Mouse (Mus musculus): Measurements from ENCODE around the gene Mfn1. TPM values are rescaled to one million over a fixed set of nuclear protein-coding genes. Genes with fewer than 3 reads are reported as not detected.

Gene Mfn1
- polyA plus RNA-seq, 1 experiment from 2014 or later = 23.9 TPM

GRCm38 (mm10) chr3:32496711-32497070 lies 32.6 kb upstream of the Mfn1 start:
- H3K27me3 ChIP-seq (replicated peaks; ENCODE audit: low read depth, poor library complexity, severe bottlenecking) = no peaks in the 10 kb centered on the region
- no peaks in the 10 kb centered on the region for H3K9me3 ChIP-seq
- H3K27ac ChIP-seq (replicated peaks) = peak overlapping the region; percentile 44; the same call in 1 of the 2 replicates
- no peak for DNase-seq (ENCODE audit: low spot score)
- WGBS = 96% methylated on average over 1 of the region's 1 CpGs
- H3K4me3 ChIP-seq = no peak overlapping the region
- peaks cover 25% of the 10 kb centered on the region for H3K4me1 ChIP-seq
- no peaks in the 10 kb centered on the region for H3K36me3 ChIP-seq (replicated peaks)

- WGBS = 93% methylated on average over 2 of the region's 2 CpGs
- Histone ChIP-seq H3K9me3 (no peaks in the 10 kb centered on the region), H3K36me3 (replicated peaks) (no peaks in the 10 kb centered on the region), H3K27ac (replicated peaks) (no peak overlapping the region), H3K27me3 (replicated peaks; ENCODE audit: low read depth, poor library complexity, severe bottlenecking) (no peaks in the 10 kb centered on the region), H3K4me3 (no peak overlapping the region), H3K4me1 (peaks cover 14% of the 10 kb centered on the region)
- DNase-seq (ENCODE audit: low spot score) = peak; percentile 4
Observed at GRCm38 (mm10) chr3:32500346-32500745, 28.9 kb upstream of the Mfn1 start.

GRCm38 (mm10) chr3:32505841-32506240 lies 23.4 kb upstream of the Mfn1 start:
- H3K4me3 ChIP-seq = no peak overlapping the region
- H3K4me1 ChIP-seq = peaks cover 20% of the 10 kb centered on the region
- no peak for DNase-seq (ENCODE audit: low spot score)
- H3K36me3 ChIP-seq (replicated peaks) = no peaks in the 10 kb centered on the region
- H3K27ac ChIP-seq (replicated peaks) = no peak overlapping the region
- WGBS = 68% methylated on average over 3 of the region's 3 CpGs
- H3K9me3 ChIP-seq = no peaks in the 10 kb centered on the region
- H3K27me3 ChIP-seq (replicated peaks; ENCODE audit: low read depth, poor library complexity, severe bottlenecking) = no peaks in the 10 kb centered on the region

- H3K27ac ChIP-seq (replicated peaks) = no peak overlapping the region
- WGBS = 64% methylated on average over 11 of the region's 11 CpGs
- DNase-seq (ENCODE audit: low spot score) = no peak
Observed at GRCm38 (mm10) chr3:32506366-32507225, 22.7 kb upstream of the Mfn1 start.

GRCm38 (mm10) chr3:32508666-32509324 lies 20.5 kb upstream of the Mfn1 start:
- no peak overlapping the region for H3K27ac ChIP-seq (replicated peaks)
- DNase-seq (ENCODE audit: low spot score) = peak; percentile 75
- H3K9me3 ChIP-seq = no peaks in the 10 kb centered on the region
- no peaks in the 10 kb centered on the region for H3K27me3 ChIP-seq (replicated peaks; ENCODE audit: low read depth, poor library complexity, severe bottlenecking)
- H3K4me3 ChIP-seq = peak overlapping the region; percentile 87
- WGBS = 2% methylated on average over 17 of the region's 17 CpGs
- H3K4me1 ChIP-seq = peaks cover 35% of the 10 kb centered on the region
- H3K36me3 ChIP-seq (replicated peaks) = 0 out of 2 replicates have a peak, but pooled peaks cover 8% of the 10 kb centered on the region

More at GRCm38 (mm10) chr3:32506366-32507225, 22.7 kb upstream of the Mfn1 start:
- no peaks in the 10 kb centered on the region for H3K36me3 ChIP-seq (replicated peaks)
- no peaks in the 10 kb centered on the region for H3K9me3 ChIP-seq
- H3K4me3 ChIP-seq = no peak overlapping the region
- H3K27me3 ChIP-seq (replicated peaks; ENCODE audit: low read depth, poor library complexity, severe bottlenecking) = no peaks in the 10 kb centered on the region
- H3K4me1 ChIP-seq = peaks cover 24% of the 10 kb centered on the region

- WGBS = 5% methylated on average over 24 of the region's 24 CpGs
- Histone ChIP-seq H3K9me3 (no peaks in the 10 kb centered on the region), H3K4me1 (peaks cover 35% of the 10 kb centered on the region), H3K27ac (replicated peaks) (peak within 1 kb of the TSS; percentile 94), H3K36me3 (replicated peaks) (peaks cover 14% of the 10 kb centered on the region), H3K27me3 (replicated peaks; ENCODE audit: low read depth, poor library complexity, severe bottlenecking) (no peaks in the 10 kb centered on the region), H3K4me3 (peak within 1 kb of the TSS; percentile 87)
- peak; percentile 33 for DNase-seq (ENCODE audit: low spot score)
Observed at GRCm38 (mm10) chr3:32509496-32510374, 19.5 kb upstream of the Mfn1 start, which contains the start of gene Zfp639. Zfp639 (plus strand) TSS chr3:32510259.

GRCm38 (mm10) chr3:32510375-32511190 lies 18.7 kb upstream of the Mfn1 start:
- Histone ChIP-seq H3K27me3 (replicated peaks; ENCODE audit: low read depth, poor library complexity, severe bottlenecking) (no peaks in the 10 kb centered on the region), H3K9me3 (no peaks in the 10 kb centered on the region), H3K36me3 (replicated peaks) (peaks cover 23% of the 10 kb centered on the region), H3K4me1 (peaks cover 35% of the 10 kb centered on the region), H3K27ac (replicated peaks) (peak overlapping the region; percentile 94), H3K4me3 (peak overlapping the region; percentile 87)
- WGBS = under 1% methylated on average over 67 of the region's 69 CpGs
- peak; percentile 98 for DNase-seq (ENCODE audit: low spot score)

- 8% methylated on average over 13 of the region's 13 CpGs for WGBS
- no peak for DNase-seq (ENCODE audit: low spot score)
- peaks cover 35% of the 10 kb centered on the region for H3K4me1 ChIP-seq
Observed at GRCm38 (mm10) chr3:32511191-32511550, 18.1 kb upstream of the Mfn1 start.

GRCm38 (mm10) chr3:32512686-32513284 lies 16.5 kb upstream of the Mfn1 start:
- peaks cover 31% of the 10 kb centered on the region for H3K4me1 ChIP-seq
- no peaks in the 10 kb centered on the region for H3K9me3 ChIP-seq
- H3K4me3 ChIP-seq = no peak overlapping the region
- H3K36me3 ChIP-seq (replicated peaks) = peaks cover 45% of the 10 kb centered on the region
- no peaks in the 10 kb centered on the region for H3K27me3 ChIP-seq (replicated peaks; ENCODE audit: low read depth, poor library complexity, severe bottlenecking)
- no peak for DNase-seq (ENCODE audit: low spot score)
- WGBS = 91% methylated on average over 7 of the region's 7 CpGs
- H3K27ac ChIP-seq (replicated peaks) = no peak overlapping the region

More at GRCm38 (mm10) chr3:32511191-32511550, 18.1 kb upstream of the Mfn1 start:
- H3K27ac ChIP-seq (replicated peaks) = peak overlapping the region; percentile 94
- peak overlapping the region; percentile 87 for H3K4me3 ChIP-seq
- no peaks in the 10 kb centered on the region for H3K27me3 ChIP-seq (replicated peaks; ENCODE audit: low read depth, poor library complexity, severe bottlenecking)
- H3K9me3 ChIP-seq = no peaks in the 10 kb centered on the region
- peaks cover 28% of the 10 kb centered on the region for H3K36me3 ChIP-seq (replicated peaks)

- peaks cover 51% of the 10 kb centered on the region for H3K36me3 ChIP-seq (replicated peaks)
- H3K4me1 ChIP-seq = peaks cover 29% of the 10 kb centered on the region
- H3K27ac ChIP-seq (replicated peaks) = no peak overlapping the region
- no peak for DNase-seq (ENCODE audit: low spot score)
- no peaks in the 10 kb centered on the region for H3K27me3 ChIP-seq (replicated peaks; ENCODE audit: low read depth, poor library complexity, severe bottlenecking)
- no peak overlapping the region for H3K4me3 ChIP-seq
- no peaks in the 10 kb centered on the region for H3K9me3 ChIP-seq
Observed at GRCm38 (mm10) chr3:32513528-32513927, 15.7 kb upstream of the Mfn1 start.

GRCm38 (mm10) chr3:32527181-32527580 lies 2.1 kb upstream of the Mfn1 start:
- peaks cover 5% of the 10 kb centered on the region for H3K4me1 ChIP-seq
- peaks cover 13% of the 10 kb centered on the region for H3K9me3 ChIP-seq
- H3K36me3 ChIP-seq (replicated peaks) = peaks cover 41% of the 10 kb centered on the region
- H3K4me3 ChIP-seq = no peak overlapping the region
- no peaks in the 10 kb centered on the region for H3K27me3 ChIP-seq (replicated peaks; ENCODE audit: low read depth, poor library complexity, severe bottlenecking)
- no peak for DNase-seq (ENCODE audit: low spot score)
- H3K27ac ChIP-seq (replicated peaks) = no peak overlapping the region
- WGBS = 94% methylated on average over 4 of the region's 4 CpGs

Data from embryonic facial prominence, embryonic 10.5 days (tissue).